Mouse (Mus musculus): ENCODE results near the gene Atf4. TPM values are rescaled to one million over a fixed set of nuclear protein-coding genes. Genes with fewer than 3 reads are reported as not detected.
A peak's percentile ranks its signal among the peaks of the same experiment; 100 is the strongest.

The Atf4 gene
- total and polyA plus RNA-seq, 2 experiments from 2014 or later, result 107 to 151 TPM

DNA sequence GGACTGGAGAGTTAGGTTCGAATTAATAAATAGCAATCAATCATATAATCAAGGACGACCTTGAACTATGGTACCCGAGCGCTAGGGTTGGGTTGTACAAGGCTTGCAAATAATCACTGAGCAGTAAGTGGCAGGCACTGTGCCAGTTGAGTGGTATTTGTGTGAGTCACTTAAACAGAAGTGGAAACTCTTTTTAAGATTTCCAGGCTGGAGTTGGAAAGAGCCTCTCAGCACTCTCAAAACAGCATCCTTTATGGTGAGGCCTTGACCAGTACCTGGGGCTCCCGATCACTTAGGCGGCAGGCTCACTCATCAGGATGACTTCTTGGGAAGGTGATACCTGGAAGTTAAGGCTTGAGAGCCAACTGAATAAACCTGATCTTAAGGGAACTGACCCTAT lies 777 bp upstream of the Atf4 start:
- ATAC-seq (ENCODE audit: low FRiP score) (no peak), DNase-seq (ENCODE audit: low spot score) (no peak)
- H3K36me3 ChIP-seq (ENCODE audit: insufficient read depth, low read length), result peaks cover 48% of the 10 kb centered on the region
- H3K4me3 ChIP-seq (ENCODE audit: low read depth, low read length), result peak overlapping the region; percentile 90
- peak overlapping the region; percentile 62 for H3K9ac ChIP-seq (replicated peaks; ENCODE audit: low read length, poor library complexity, severe bottlenecking)
- peaks cover 6% of the 10 kb centered on the region; the same call in 1 of the 2 replicates for H3K4me1 ChIP-seq (ENCODE audit: insufficient read depth, low read length)
- WGBS, result 59% methylated on average over 6 of the region's 6 CpGs
- H3K4me2 ChIP-seq (ENCODE audit: low read depth, low read length, poor library complexity, severe bottlenecking), result peak overlapping the region; percentile 95
- H3K9me3 ChIP-seq (ENCODE audit: low read length), result no peaks in the 10 kb centered on the region
- TF ChIP-seq CTCF (IDR thresholded peaks at IDR 0.05), result no peak
- peak overlapping the region; percentile 99 for H3K27ac ChIP-seq (ENCODE audit: low read depth, low read length)
- no peaks in the 10 kb centered on the region for H3K27me3 ChIP-seq (ENCODE audit: insufficient read depth, low read length)

DNA sequence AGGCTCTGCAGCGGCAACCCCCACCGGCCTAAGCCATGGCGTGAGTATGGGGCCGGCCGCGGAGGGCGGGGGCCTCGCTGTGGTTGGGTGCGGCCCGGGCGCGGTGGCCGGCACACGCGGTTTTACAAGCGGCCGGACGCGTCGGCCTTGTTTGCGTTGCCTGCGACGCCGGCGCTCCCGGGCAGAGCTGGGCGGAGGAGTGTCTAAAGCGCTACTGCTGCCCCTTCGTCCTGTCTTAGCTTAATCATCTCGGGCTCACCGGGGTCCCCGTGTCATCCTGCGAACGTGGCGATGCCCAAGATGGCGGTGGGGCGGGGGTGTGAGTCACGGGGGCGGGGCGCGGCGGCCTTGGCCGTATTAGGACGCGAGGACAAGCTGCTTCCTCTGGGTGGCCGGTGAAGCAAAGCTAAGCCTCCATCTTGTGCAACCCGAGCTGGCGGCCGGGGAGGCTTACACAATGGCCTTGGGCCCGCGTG lies 700 bp downstream of the Atf4 start:
- peak overlapping the region; percentile 100 for H3K9ac ChIP-seq (replicated peaks; ENCODE audit: low read length, poor library complexity, severe bottlenecking)

DNA sequence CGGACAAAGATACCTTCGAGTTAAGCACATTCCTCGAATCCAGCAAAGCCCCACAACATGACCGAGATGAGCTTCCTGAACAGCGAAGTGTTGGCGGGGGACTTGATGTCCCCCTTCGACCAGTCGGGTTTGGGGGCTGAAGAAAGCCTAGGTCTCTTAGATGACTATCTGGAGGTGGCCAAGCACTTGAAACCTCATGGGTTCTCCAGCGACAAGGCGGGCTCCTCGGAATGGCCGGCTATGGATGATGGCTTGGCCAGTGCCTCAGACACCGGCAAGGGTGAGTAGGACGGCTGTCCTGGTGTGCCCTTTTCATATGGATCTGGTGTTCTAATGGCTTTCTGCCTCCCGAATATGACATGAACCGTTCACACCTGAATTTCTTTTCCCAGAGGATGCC lies 1.3 kb downstream of the Atf4 start:
- ATAC-seq (ENCODE audit: low FRiP score) (no peak), DNase-seq (ENCODE audit: low spot score) (no peak)
- Histone ChIP-seq H3K27ac (ENCODE audit: low read depth, low read length) (peak overlapping the region; percentile 99), H3K4me2 (ENCODE audit: low read depth, low read length, poor library complexity, severe bottlenecking) (peak overlapping the region; percentile 95), H3K9me3 (ENCODE audit: low read length) (no peaks in the 10 kb centered on the region), H3K27me3 (ENCODE audit: insufficient read depth, low read length) (no peaks in the 10 kb centered on the region), H3K4me1 (ENCODE audit: insufficient read depth, low read length) (peaks cover 6% of the 10 kb centered on the region; the same call in 1 of the 2 replicates), H3K36me3 (ENCODE audit: insufficient read depth, low read length) (peaks cover 39% of the 10 kb centered on the region), H3K9ac (replicated peaks; ENCODE audit: low read length, poor library complexity, severe bottlenecking) (peak overlapping the region; percentile 100), H3K4me3 (ENCODE audit: low read depth, low read length) (peak overlapping the region; percentile 90)
- WGBS, result 11% methylated on average over 16 of the region's 16 CpGs
- TF ChIP-seq CTCF (IDR thresholded peaks at IDR 0.05), result no peak

More for the DNA sequence above, 700 bp downstream of the Atf4 start:
- Histone ChIP-seq H3K9me3 (ENCODE audit: low read length) (no peaks in the 10 kb centered on the region), H3K27me3 (ENCODE audit: insufficient read depth, low read length) (no peaks in the 10 kb centered on the region), H3K27ac (ENCODE audit: low read depth, low read length) (peak overlapping the region; percentile 99), H3K4me3 (ENCODE audit: low read depth, low read length) (peak overlapping the region; percentile 90), H3K4me2 (ENCODE audit: low read depth, low read length, poor library complexity, severe bottlenecking) (peak overlapping the region; percentile 95), H3K4me1 (ENCODE audit: insufficient read depth, low read length) (peaks cover 6% of the 10 kb centered on the region; the same call in 1 of the 2 replicates), H3K36me3 (ENCODE audit: insufficient read depth, low read length) (peaks cover 43% of the 10 kb centered on the region)
- TF ChIP-seq CTCF (IDR thresholded peaks at IDR 0.05), result no peak
- WGBS, result under 1% methylated on average over 51 of the region's 51 CpGs
- DNase-seq (ENCODE audit: low spot score), result peak; percentile 89
- ATAC-seq (ENCODE audit: low FRiP score), result peak; percentile 53

DNA sequence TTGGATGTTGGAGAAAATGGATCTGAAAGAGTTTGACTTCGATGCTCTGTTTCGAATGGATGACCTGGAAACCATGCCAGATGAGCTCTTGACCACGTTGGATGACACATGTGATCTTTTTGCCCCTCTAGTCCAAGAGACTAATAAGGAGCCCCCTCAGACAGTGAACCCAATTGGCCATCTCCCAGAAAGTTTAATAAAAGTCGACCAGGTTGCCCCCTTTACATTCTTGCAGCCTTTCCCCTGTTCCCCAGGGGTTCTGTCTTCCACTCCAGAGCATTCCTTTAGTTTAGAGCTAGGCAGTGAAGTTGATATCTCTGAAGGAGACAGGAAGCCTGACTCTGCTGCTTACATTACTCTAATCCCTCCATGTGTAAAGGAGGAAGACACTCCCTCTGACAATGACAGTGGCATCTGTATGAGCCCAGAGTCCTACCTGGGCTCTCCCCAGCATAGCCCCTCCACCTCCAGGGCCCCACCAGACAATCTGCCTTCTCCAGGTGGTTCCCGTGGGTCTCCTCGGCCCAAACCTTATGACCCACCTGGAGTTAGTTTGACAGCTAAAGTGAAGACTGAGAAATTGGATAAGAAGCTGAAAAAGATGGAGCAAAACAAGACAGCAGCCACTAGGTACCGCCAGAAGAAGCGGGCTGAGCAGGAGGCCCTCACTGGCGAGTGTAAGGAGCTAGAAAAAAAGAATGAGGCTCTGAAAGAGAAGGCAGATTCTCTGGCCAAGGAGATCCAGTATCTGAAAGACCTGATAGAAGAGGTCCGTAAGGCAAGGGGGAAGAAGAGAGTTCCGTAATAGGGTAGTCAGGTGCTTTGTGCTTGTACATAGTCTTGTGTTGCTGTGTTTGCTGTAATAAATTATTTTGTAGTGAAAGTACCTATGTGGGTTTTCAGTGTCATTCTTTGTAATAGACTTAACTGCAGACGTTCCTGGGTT lies 1.9 kb downstream of the Atf4 start:
- no peaks in the 10 kb centered on the region for H3K9me3 ChIP-seq (ENCODE audit: low read length)
- H3K36me3 ChIP-seq (ENCODE audit: insufficient read depth, low read length), result peaks cover 36% of the 10 kb centered on the region
- 65% methylated on average over 12 of the region's 12 CpGs for WGBS
- no peak for DNase-seq (ENCODE audit: low spot score)
- peak overlapping the region; percentile 90 for H3K4me3 ChIP-seq (ENCODE audit: low read depth, low read length)
- H3K27ac ChIP-seq (ENCODE audit: low read depth, low read length), result no peak overlapping the region
- H3K4me2 ChIP-seq (ENCODE audit: low read depth, low read length, poor library complexity, severe bottlenecking), result peak overlapping the region; percentile 95
- H3K9ac ChIP-seq (replicated peaks; ENCODE audit: low read length, poor library complexity, severe bottlenecking), result peak overlapping the region; percentile 100
- H3K27me3 ChIP-seq (ENCODE audit: insufficient read depth, low read length), result no peaks in the 10 kb centered on the region
- no peak for TF ChIP-seq CTCF (IDR thresholded peaks at IDR 0.05)
- no peak for ATAC-seq (ENCODE audit: low FRiP score)
- peaks cover 6% of the 10 kb centered on the region; the same call in 1 of the 2 replicates for H3K4me1 ChIP-seq (ENCODE audit: insufficient read depth, low read length)

DNA sequence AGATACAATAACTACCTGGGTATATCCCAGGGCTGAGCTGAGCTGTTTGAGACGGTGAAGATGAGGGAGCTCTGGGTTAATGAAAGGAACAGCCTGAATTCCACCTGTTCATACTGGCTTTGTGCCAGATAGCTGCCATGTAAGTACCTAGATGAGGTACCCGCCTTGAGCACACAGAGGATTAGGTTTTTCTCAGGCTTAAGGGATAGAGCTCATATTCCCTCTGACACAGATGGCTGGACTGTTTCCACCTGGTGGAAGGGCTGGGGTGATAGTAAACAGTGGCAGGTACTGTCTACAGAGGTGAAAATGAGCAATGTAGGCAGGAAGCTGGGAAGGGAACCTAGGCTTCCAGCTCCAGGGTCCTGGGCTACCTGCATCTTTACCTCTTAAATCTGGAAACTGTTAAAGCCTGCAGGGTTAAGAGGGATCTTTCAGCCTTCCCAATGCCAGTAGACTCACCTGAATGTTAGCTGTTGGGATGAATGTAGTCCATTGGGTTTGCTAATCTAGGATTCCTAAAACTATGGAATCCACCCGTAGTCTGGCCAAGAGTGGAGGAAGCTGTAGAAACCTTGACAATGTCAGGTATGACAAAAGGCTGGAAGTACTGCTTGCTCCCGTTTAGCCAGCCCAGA lies 2.7 kb downstream of the Atf4 start:
- no peak overlapping the region for H3K4me3 ChIP-seq (ENCODE audit: low read depth, low read length)

More for the DNA sequence above, 2.7 kb downstream of the Atf4 start:
- Histone ChIP-seq H3K9me3 (ENCODE audit: low read length) (no peaks in the 10 kb centered on the region), H3K4me1 (ENCODE audit: insufficient read depth, low read length) (peaks cover 6% of the 10 kb centered on the region; the same call in 1 of the 2 replicates), H3K9ac (replicated peaks; ENCODE audit: low read length, poor library complexity, severe bottlenecking) (no peak overlapping the region), H3K27me3 (ENCODE audit: insufficient read depth, low read length) (no peaks in the 10 kb centered on the region), H3K4me2 (ENCODE audit: low read depth, low read length, poor library complexity, severe bottlenecking) (peak overlapping the region; percentile 95; the same call in 1 of the 2 replicates), H3K36me3 (ENCODE audit: insufficient read depth, low read length) (peaks cover 34% of the 10 kb centered on the region), H3K27ac (ENCODE audit: low read depth, low read length) (0 out of 2 replicates have a peak overlapping the region, but pooled peaks have one; percentile 38)
- ATAC-seq (ENCODE audit: low FRiP score), result no peak
- TF ChIP-seq CTCF (IDR thresholded peaks at IDR 0.05), result no peak
- peak; percentile 51 for DNase-seq (ENCODE audit: low spot score)
- WGBS, result 26% methylated on average over 4 of the region's 4 CpGs

Measured in midbrain, postnatal 0 days (tissue).